Mouse (Mus musculus) urinary bladder, postnatal 25 days (tissue): ENCODE results near the gene Cdc37.
A peak's percentile ranks its signal among the peaks of the same experiment; 100 is the strongest.
"Not testable (repeated sequence)": the region's sequence is repeated elsewhere in the genome, so short reads cannot be mapped to it uniquely, and the experiment has no call there.

Source experiments
- DNase-seq: peaks from one replicate; pipeline ENCODE4 v3.0.0; 2022; ENCODE audit warnings: low spot score

Gene Cdc37

GRCm38 (mm10) chr9:21149654-21150419 lies at the start of gene Cdc37:
Gene Cdc37, minus strand, starts transcription at chr9:21149982.
- DNase-seq, result peak; percentile 90

GRCm38 (mm10) chr9:21198960-21199359 lies 49.2 kb upstream of the Cdc37 start:
- no peak for DNase-seq

GRCm38 (mm10) chr9:21197981-21198380 lies 48.2 kb upstream of the Cdc37 start:
- no peak for DNase-seq

- no peak for DNase-seq
Measured at GRCm38 (mm10) chr9:21196521-21197433, 47.0 kb upstream of the Cdc37 start.

- DNase-seq, result not testable (repeated sequence)
Measured at GRCm38 (mm10) chr9:21195736-21196505, 46.1 kb upstream of the Cdc37 start.

- no peak for DNase-seq
Measured at GRCm38 (mm10) chr9:21194787-21195493, 45.2 kb upstream of the Cdc37 start.

GRCm38 (mm10) chr9:21193786-21194185 lies 44.0 kb upstream of the Cdc37 start:
- no peak for DNase-seq

GRCm38 (mm10) chr9:21190670-21191069 lies 40.9 kb upstream of the Cdc37 start:
- no peak for DNase-seq

GRCm38 (mm10) chr9:21189905-21190304 lies 40.1 kb upstream of the Cdc37 start:
- DNase-seq, result no peak

GRCm38 (mm10) chr9:21185436-21185835 lies 35.7 kb upstream of the Cdc37 start:
- no peak for DNase-seq

GRCm38 (mm10) chr9:21184733-21185132 lies 35.0 kb upstream of the Cdc37 start:
- no peak for DNase-seq

- DNase-seq, result peak; percentile 60
Measured at GRCm38 (mm10) chr9:21183905-21184413, 34.2 kb upstream of the Cdc37 start.

GRCm38 (mm10) chr9:21183421-21183820 lies 33.6 kb upstream of the Cdc37 start:
- no peak for DNase-seq

GRCm38 (mm10) chr9:21181421-21182220 lies 31.8 kb upstream of the Cdc37 start:
- peak; percentile 50 for DNase-seq

- DNase-seq, result no peak
Measured at GRCm38 (mm10) chr9:21180841-21181240, 31.1 kb upstream of the Cdc37 start.

GRCm38 (mm10) chr9:21180402-21180801 lies 30.6 kb upstream of the Cdc37 start:
- no peak for DNase-seq

- no peak for DNase-seq
Measured at GRCm38 (mm10) chr9:21172364-21172763, 22.6 kb upstream of the Cdc37 start.

GRCm38 (mm10) chr9:21169157-21169556 lies 19.4 kb upstream of the Cdc37 start:
- DNase-seq, result no peak

GRCm38 (mm10) chr9:21168161-21169123 lies 18.7 kb upstream of the Cdc37 start:
- peak; percentile 80 for DNase-seq
